Mouse (Mus musculus): ENCODE measurements around the gene Sema4c.

Sema4c gene

GRCm38 (mm10) chr1:36535477-36536396, 22.4 kb downstream of the Sema4c start:
- DNase-seq (ENCODE audit: low spot score) = no peak

- DNase-seq (ENCODE audit: low spot score) = no peak
These were observed 23.5 kb downstream of the Sema4c start for GRCm38 (mm10) chr1:36534595-36535058.

- DNase-seq (ENCODE audit: low spot score) = no peak
These were observed 24.6 kb downstream of the Sema4c start for GRCm38 (mm10) chr1:36533546-36533945.

GRCm38 (mm10) chr1:36531461-36531860, 26.7 kb downstream of the Sema4c start:
- no peak for DNase-seq (ENCODE audit: low spot score)

- no peak for DNase-seq (ENCODE audit: low spot score)
These were observed 27.2 kb downstream of the Sema4c start for GRCm38 (mm10) chr1:36530962-36531361.

- no peak for DNase-seq (ENCODE audit: low spot score)
These were observed 27.7 kb downstream of the Sema4c start for GRCm38 (mm10) chr1:36530485-36530884.

- DNase-seq (ENCODE audit: low spot score) = no peak
These were observed 28.3 kb downstream of the Sema4c start for GRCm38 (mm10) chr1:36529875-36530274.

GRCm38 (mm10) chr1:36529274-36529673, 28.9 kb downstream of the Sema4c start:
- DNase-seq (ENCODE audit: low spot score) = no peak

GRCm38 (mm10) chr1:36528351-36528750, 29.8 kb downstream of the Sema4c start:
- DNase-seq (ENCODE audit: low spot score) = no peak

- no peak for DNase-seq (ENCODE audit: low spot score)
These were observed 31.2 kb downstream of the Sema4c start for GRCm38 (mm10) chr1:36526903-36527302.

- no peak for DNase-seq (ENCODE audit: low spot score)
These were observed 32.4 kb downstream of the Sema4c start for GRCm38 (mm10) chr1:36525774-36526173.

GRCm38 (mm10) chr1:36524058-36524457, 34.1 kb downstream of the Sema4c start:
- DNase-seq (ENCODE audit: low spot score) = no peak

GRCm38 (mm10) chr1:36523332-36524013, 34.7 kb downstream of the Sema4c start:
- no peak for DNase-seq (ENCODE audit: low spot score)

- DNase-seq (ENCODE audit: low spot score) = no peak
These were observed 35.9 kb downstream of the Sema4c start for GRCm38 (mm10) chr1:36522210-36522609.

- no peak for DNase-seq (ENCODE audit: low spot score)
These were observed 38.5 kb downstream of the Sema4c start for GRCm38 (mm10) chr1:36519626-36520025.

GRCm38 (mm10) chr1:36518259-36518658, 39.9 kb downstream of the Sema4c start:
- DNase-seq (ENCODE audit: low spot score) = no peak

GRCm38 (mm10) chr1:36513718-36514117, 44.4 kb downstream of the Sema4c start:
- no peak for DNase-seq (ENCODE audit: low spot score)

GRCm38 (mm10) chr1:36513310-36513709, 44.8 kb downstream of the Sema4c start:
- DNase-seq (ENCODE audit: low spot score) = no peak

GRCm38 (mm10) chr1:36512966-36513280, 45.2 kb downstream of the Sema4c start:
- no peak for DNase-seq (ENCODE audit: low spot score)

GRCm38 (mm10) chr1:36512089-36512965, 45.8 kb downstream of the Sema4c start:
- DNase-seq (ENCODE audit: low spot score) = peak; percentile 43

GRCm38 (mm10) chr1:36511289-36512021, 46.7 kb downstream of the Sema4c start, which contains the start of gene Cnnm3:
Cnnm3 (plus strand) TSS chr1:36511867.
- peak; percentile 99 for DNase-seq (ENCODE audit: low spot score)
